8 mouse cellular contexts compared by ENCODE assay signal in the genomic region with DNA sequence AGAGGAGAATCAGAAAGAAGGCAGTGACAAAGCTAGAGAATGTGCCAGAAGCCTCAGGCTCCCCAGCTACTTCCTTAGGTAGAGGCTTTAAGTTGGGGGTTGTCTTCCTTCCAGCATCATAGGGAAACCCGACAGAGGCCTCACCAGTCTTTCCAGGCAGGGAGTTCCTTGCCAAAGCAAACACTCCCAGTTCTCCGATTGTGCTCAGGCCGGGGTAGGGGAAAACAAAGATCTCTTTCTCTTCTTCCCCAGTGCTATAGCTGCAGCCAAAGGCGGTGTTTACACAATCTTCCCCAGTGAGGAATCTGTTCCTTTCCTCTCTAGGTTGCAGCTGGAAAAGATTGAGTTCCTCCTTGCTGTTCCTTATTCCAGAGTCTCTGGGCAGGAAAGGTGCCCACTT. TPM values are rescaled to one million over a fixed set of nuclear protein-coding genes. Genes with fewer than 3 reads are reported as not detected.
A peak's percentile ranks its signal among the peaks of the same experiment; 100 is the strongest.
DNase-seq lines count a peak whose midpoint lies in the region; ATAC-seq and TF ChIP-seq lines count a peak whose summit lies in the region.

No protein-coding gene starts in this region.

- TF ChIP-seq CTCF in liver, postnatal 0 days (IDR thresholded peaks at IDR 0.05; ENCODE audit: low read depth) = no peak
- TF ChIP-seq CTCF in embryonic fibroblast, embryonic 13.5 days (IDR thresholded peaks at IDR 0.05; ENCODE audit: borderline replicate concordance, insufficient read depth, low read length) = no peak

- H3K9me3 ChIP-seq in liver, postnatal 0 days (ENCODE audit: low read length) = no peaks in the 10 kb centered on the region
- no peaks in the 10 kb centered on the region for H3K9me3 ChIP-seq in hindbrain, embryonic 13.5 days
- H3K9me3 ChIP-seq in midbrain, embryonic 12.5 days = no peaks in the 10 kb centered on the region

- no peaks in the 10 kb centered on the region for H3K27me3 ChIP-seq in liver, postnatal 0 days (ENCODE audit: insufficient read depth, low read length)
- H3K27me3 ChIP-seq in hindbrain, embryonic 13.5 days = no peaks in the 10 kb centered on the region
- H3K27me3 ChIP-seq in midbrain, embryonic 12.5 days = no peaks in the 10 kb centered on the region

- WGBS in liver, postnatal 0 days (ENCODE audit: insufficient replicate concordance) = 47% methylated on average over 4 of the region's 4 CpGs
- 14% methylated on average over 4 of the region's 4 CpGs for WGBS in hindbrain, embryonic 13.5 days
- WGBS in midbrain, embryonic 12.5 days = 30% methylated on average over 4 of the region's 4 CpGs

- peak; percentile 26; the same call in 1 of the 2 replicates for TF ChIP-seq POLR2A in embryonic fibroblast, embryonic 13.5 days (IDR thresholded peaks at IDR 0.05; ENCODE audit: low read depth, low read length)

- ATAC-seq in liver, postnatal 0 days = no peak
- no peak for ATAC-seq in hindbrain, embryonic 13.5 days (ENCODE audit: low FRiP score)
- no peak for ATAC-seq in midbrain, embryonic 12.5 days (ENCODE audit: low FRiP score, low read depth)
- ATAC-seq in erythroid progenitor cell, adult 5-6 weeks (replicated peaks; ENCODE audit: low FRiP score, poor library complexity, severe bottlenecking) = no peak

- no peak overlapping the region for H3K4me3 ChIP-seq in liver, postnatal 0 days (ENCODE audit: low read depth, low read length)
- no peak overlapping the region for H3K4me3 ChIP-seq in embryonic fibroblast, embryonic 13.5 days (ENCODE audit: insufficient read depth, low read length)
- no peak overlapping the region for H3K4me3 ChIP-seq in hindbrain, embryonic 13.5 days
- H3K4me3 ChIP-seq in midbrain, embryonic 12.5 days = no peak overlapping the region

- DNase-seq in liver = peak; percentile 16
- no peak for DNase-seq in liver, postnatal 0 days
- DNase-seq in frontal cortex, postnatal 36 days (ENCODE audit: low spot score in 2 of 2) = no peak
- DNase-seq in urinary bladder, postnatal 36 days (ENCODE audit: low spot score in 2 of 2) = no peak

- no peak overlapping the region for H3K9ac ChIP-seq in liver, postnatal 0 days (replicated peaks)
- H3K9ac ChIP-seq in hindbrain, embryonic 13.5 days = no peak overlapping the region
- H3K9ac ChIP-seq in midbrain, embryonic 12.5 days (replicated peaks) = no peak overlapping the region

- peaks cover 10% of the 10 kb centered on the region for H3K36me3 ChIP-seq in liver, postnatal 0 days (replicated peaks; ENCODE audit: insufficient read depth, low read length)
- peaks cover 14% of the 10 kb centered on the region for H3K36me3 ChIP-seq in hindbrain, embryonic 13.5 days
- peaks cover 16% of the 10 kb centered on the region for H3K36me3 ChIP-seq in midbrain, embryonic 12.5 days

- no peak overlapping the region for H3K27ac ChIP-seq in liver, postnatal 0 days (ENCODE audit: low read depth)
- H3K27ac ChIP-seq in embryonic fibroblast, embryonic 13.5 days (ENCODE audit: insufficient read depth, low read length) = peak overlapping the region; percentile 90
- H3K27ac ChIP-seq in hindbrain, embryonic 13.5 days = peak overlapping the region; percentile 78
- peak overlapping the region; percentile 35 for H3K27ac ChIP-seq in midbrain, embryonic 12.5 days (replicated peaks)

- H3K4me1 ChIP-seq in liver, postnatal 0 days (ENCODE audit: insufficient read depth) = peaks cover 3% of the 10 kb centered on the region
- H3K4me1 ChIP-seq in embryonic fibroblast, embryonic 13.5 days (ENCODE audit: control insufficient read depth, insufficient read depth, low read length) = peaks cover 9% of the 10 kb centered on the region
- peaks cover 4% of the 10 kb centered on the region; the same call in 1 of the 2 replicates for H3K4me1 ChIP-seq in hindbrain, embryonic 13.5 days (replicated peaks)
- H3K4me1 ChIP-seq in midbrain, embryonic 12.5 days = no peaks in the 10 kb centered on the region

- TF ChIP-seq EP300 in liver, postnatal 0 days (IDR thresholded peaks at IDR 0.05; ENCODE audit: low read depth) = no peak

- H3K4me2 ChIP-seq in liver, postnatal 0 days (ENCODE audit: low read depth, low read length) = no peak overlapping the region
- H3K4me2 ChIP-seq in hindbrain, embryonic 13.5 days = no peak overlapping the region
- no peak overlapping the region for H3K4me2 ChIP-seq in midbrain, embryonic 12.5 days (replicated peaks)

RNA-seq across cellular contexts. Expression of a gene that starts 15.5 kb away (rescaled TPM):
- 49.2 and 53.0 TPM in 2 replicates for polyA plus RNA-seq in liver, postnatal 0 days (2015; fragmentation: Nextera tagmentation; extraction: Ambion mirVana)
- polyA plus RNA-seq in embryonic fibroblast, embryonic 13.5 days (2011; ENCODE audit: insufficient read length, low read depth, missing spikeins) = 60.3 and 158 TPM in 2 replicates
- polyA plus RNA-seq in hindbrain, embryonic 13.5 days (2015; fragmentation: Nextera tagmentation; extraction: Ambion mirVana) = 48.7 and 56.4 TPM in 2 replicates
- 55.9 and 67.0 TPM in 2 replicates for polyA plus RNA-seq in midbrain, embryonic 12.5 days (2016; fragmentation: Nextera tagmentation; extraction: Ambion mirVana)
- total RNA-seq in erythroid progenitor cell, adult 5-6 weeks (2015; ENCODE audit: low replicate concordance) = 10.5 and 17.7 TPM in 2 replicates
- 19.1 and 31.2 TPM in 2 replicates for total RNA-seq in erythroid progenitor cell, adult 5-6 weeks (2017; ENCODE audit: low replicate concordance)

RNA-seq across cellular contexts. Expression of a gene that starts 31.4 kb away (rescaled TPM):
- polyA plus RNA-seq in liver, postnatal 0 days (2015; fragmentation: Nextera tagmentation; extraction: Ambion mirVana) = 7.7 and 8.1 TPM in 2 replicates
- polyA plus RNA-seq in embryonic fibroblast, embryonic 13.5 days (2011; ENCODE audit: insufficient read length, low read depth, missing spikeins) = 64.8 and 68.7 TPM in 2 replicates
- polyA plus RNA-seq in hindbrain, embryonic 13.5 days (2015; fragmentation: Nextera tagmentation; extraction: Ambion mirVana) = 19.7 and 21.1 TPM in 2 replicates
- 17.0 and 20.1 TPM in 2 replicates for polyA plus RNA-seq in midbrain, embryonic 12.5 days (2016; fragmentation: Nextera tagmentation; extraction: Ambion mirVana)
- 55.5 and 93.1 TPM in 2 replicates for total RNA-seq in erythroid progenitor cell, adult 5-6 weeks (2015; ENCODE audit: low replicate concordance)
- 16.9 and 19.4 TPM in 2 replicates for total RNA-seq in erythroid progenitor cell, adult 5-6 weeks (2017; ENCODE audit: low replicate concordance)

RNA-seq across cellular contexts. Expression of a gene that starts 31.8 kb away (rescaled TPM):
- polyA plus RNA-seq in liver, postnatal 0 days (2015; fragmentation: Nextera tagmentation; extraction: Ambion mirVana) = not detected in 2 replicates
- 2.0 TPM in 1 of 2 replicates, not detected in the other for polyA plus RNA-seq in embryonic fibroblast, embryonic 13.5 days (2011; ENCODE audit: insufficient read length, low read depth, missing spikeins)
- polyA plus RNA-seq in hindbrain, embryonic 13.5 days (2015; fragmentation: Nextera tagmentation; extraction: Ambion mirVana) = not detected in 2 replicates
- polyA plus RNA-seq in midbrain, embryonic 12.5 days (2016; fragmentation: Nextera tagmentation; extraction: Ambion mirVana) = 0.18 TPM in 1 of 2 replicates, not detected in the other
- not detected in 2 replicates for total RNA-seq in erythroid progenitor cell, adult 5-6 weeks (2015; ENCODE audit: low replicate concordance)
- not detected in 2 replicates for total RNA-seq in erythroid progenitor cell, adult 5-6 weeks (2017; ENCODE audit: low replicate concordance)
